Mouse (Mus musculus) liver, adult 2 months (tissue): Measurements from ENCODE around the gene Hlcs. TPM values are rescaled to one million over a fixed set of nuclear protein-coding genes. Genes with fewer than 3 reads are reported as not detected.

Source experiments
- DNase-seq: peaks from one replicate; pipeline ENCODE4 v3.0.0-alpha.2; 2011; ENCODE audit warnings: low read depth, low spot score; ENCODE audit errors: extremely low read depth
- H3K27ac ChIP-seq: fragments of 200-500 bp; replicated peaks from 2 replicates; pipeline ENCODE4 v1.5.1; 2012; ENCODE audit warnings: low read depth, mild to moderate bottlenecking, control low read depth, inconsistent platforms, low read length; ENCODE audit not compliant: insufficient read depth
- H3K27me3 ChIP-seq: fragments of 200-500 bp; 2 replicates; pipeline ENCODE4 v1.6.1; 2012; ENCODE audit warnings: mild to moderate bottlenecking, moderate library complexity, low read length, inconsistent platforms; ENCODE audit not compliant: control insufficient read depth, insufficient read depth
- H3K36me3 ChIP-seq: fragments of 200-500 bp; 2 replicates; pipeline ENCODE4 v1.6.1; 2012; ENCODE audit warnings: low read length, inconsistent platforms; ENCODE audit not compliant: control insufficient read depth, insufficient read depth
- H3K4me1 ChIP-seq: fragments of 200-500 bp; 2 replicates; pipeline ENCODE4 v1.6.1; 2011; ENCODE audit warnings: low read length; ENCODE audit not compliant: control insufficient read depth, insufficient read depth
- H3K4me3 ChIP-seq: fragments of 200-500 bp; 2 replicates; pipeline ENCODE4 v1.5.1; 2011; ENCODE audit warnings: low read depth, mild to moderate bottlenecking, control low read depth, low read length, moderate library complexity; ENCODE audit not compliant: insufficient read depth
- H3K79me2 ChIP-seq: fragments of 200-500 bp; 2 replicates; pipeline ENCODE4 v1.6.1; 2012; ENCODE audit warnings: inconsistent platforms, mild to moderate bottlenecking, low read length, moderate library complexity; ENCODE audit not compliant: control insufficient read depth, insufficient read depth
- H3K9ac ChIP-seq: fragments of 200-500 bp; 2 replicates; pipeline ENCODE4 v1.6.1; 2012; ENCODE audit warnings: low read depth, mild to moderate bottlenecking, control low read depth, inconsistent platforms, low read length
- CTCF ChIP-seq: fragments of 200-500 bp; IDR thresholded peaks from 2 replicates; pipeline ENCODE4 v1.5.1; 2011; ENCODE audit warnings: low read depth, low read length, control low read depth
- POLR2A ChIP-seq: fragments of 200-500 bp; IDR thresholded peaks from 2 replicates; pipeline ENCODE4 v1.6.1; 2011; ENCODE audit warnings: low read length, control low read depth; ENCODE audit not compliant: insufficient read depth; ENCODE audit errors: extremely low read depth
- WGBS: fragments of 180-500 bp; shearing (Covaris S2); methylation state at CpG from one replicate; pipeline ENCODE4 v1.1.7; 2018; 5-methylcytosine and 5-hydroxymethylcytosine counted together
- polyA plus RNA-seq: library from polyadenylated mRNA; depleted of rRNA; stranded (reverse); fragments of >200 nt; gene quantifications from 2 replicates; pipeline ENCODE4 v1.2.3, GENCODE M21; 2012
- total RNA-seq: library from RNA; depleted of rRNA; stranded (reverse); fragments of >200 nt; gene quantifications from 2 replicates; pipeline ENCODE4 v1.2.3, GENCODE M21; 2014

The Hlcs gene
- total and polyA plus RNA-seq, 2 experiments = 6.0 to 7.2 TPM

DNA sequence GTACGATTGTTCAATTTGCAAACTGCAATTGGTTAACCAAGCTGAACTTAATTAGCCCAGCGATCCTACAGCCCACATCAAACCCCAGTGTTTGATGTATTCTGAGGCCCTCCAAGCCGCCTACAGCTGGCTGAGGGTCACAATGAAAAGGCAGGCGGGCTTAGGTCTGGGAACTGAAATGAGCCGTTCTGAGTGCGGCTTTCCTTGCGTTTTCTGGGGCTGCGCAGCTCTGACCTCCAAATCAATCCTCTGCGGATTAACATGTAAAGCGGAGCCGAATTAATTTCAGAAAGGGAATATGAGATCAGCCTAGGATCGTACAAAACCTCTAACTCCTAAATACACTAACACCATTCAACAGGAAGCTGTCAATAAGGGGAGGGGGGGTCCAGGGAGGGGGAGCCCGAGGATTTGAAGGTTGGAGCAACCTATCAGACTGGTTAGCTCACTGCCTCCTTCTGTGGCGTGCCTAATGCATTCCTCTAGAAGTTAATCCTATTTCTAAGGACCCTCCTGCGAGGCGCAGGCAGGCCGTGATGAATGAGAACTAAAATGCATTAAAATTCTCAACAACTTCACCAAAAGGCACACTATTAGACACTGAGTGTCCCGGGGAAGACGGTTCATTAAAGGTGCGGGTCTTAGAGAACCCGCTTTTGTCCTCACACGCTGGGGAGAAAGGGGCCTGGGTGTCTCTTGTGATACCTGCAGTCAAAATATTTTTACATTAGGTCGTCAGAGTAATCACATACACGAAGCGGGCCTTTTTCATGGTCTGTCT lies 133.8 kb downstream of the Hlcs start:
- Histone ChIP-seq H3K27ac (no peak overlapping the region), H3K9ac (no peak overlapping the region), H3K79me2 (no peaks in the 10 kb centered on the region), H3K4me3 (no peak overlapping the region), H3K36me3 (no peaks in the 10 kb centered on the region), H3K4me1 (no peaks in the 10 kb centered on the region), H3K27me3 (no peaks in the 10 kb centered on the region)
- no peak for DNase-seq
- TF ChIP-seq POLR2A = no peak
- no peak for TF ChIP-seq CTCF
- 78% methylated on average over 25 of the region's 25 CpGs for WGBS

DNA sequence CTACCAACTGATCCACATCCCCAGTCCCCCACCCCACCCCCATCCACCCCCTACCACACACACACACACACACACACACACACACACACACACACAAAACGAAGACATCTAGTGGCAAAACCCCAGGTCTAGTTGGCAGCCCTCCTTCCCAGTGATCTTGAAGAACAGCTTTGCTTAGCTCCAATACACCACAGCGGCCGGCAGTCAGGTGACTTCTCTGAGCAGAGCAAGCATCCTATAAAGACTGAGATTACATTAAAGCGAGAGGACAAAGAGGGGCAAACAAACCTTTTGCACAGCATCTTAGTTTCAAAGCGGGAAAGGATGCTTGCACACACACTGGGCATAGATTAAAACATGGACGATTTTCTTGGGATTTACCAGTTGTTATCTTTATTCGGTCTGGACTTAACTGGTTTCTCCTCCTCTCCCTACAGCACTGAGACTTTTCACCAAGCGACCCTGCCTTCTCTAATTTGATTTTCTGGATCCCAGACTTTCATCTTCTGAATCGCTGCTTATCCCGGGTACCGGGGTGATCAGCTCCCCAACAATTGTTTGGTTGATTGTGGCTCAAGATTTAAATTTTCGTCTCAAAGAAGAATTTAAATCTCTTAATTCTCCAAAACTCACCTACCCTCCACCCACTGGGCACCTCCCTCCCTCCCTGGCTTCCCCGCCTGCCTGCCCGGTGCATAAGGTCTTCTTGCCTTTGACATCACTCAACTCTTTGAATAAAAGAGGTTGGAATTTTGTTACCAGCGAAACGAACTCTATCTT lies 134.7 kb downstream of the Hlcs start:
- DNase-seq = no peak
- H3K4me3 ChIP-seq = no peak overlapping the region
- no peak overlapping the region for H3K9ac ChIP-seq
- H3K27ac ChIP-seq = no peak overlapping the region
- TF ChIP-seq POLR2A (no peak), CTCF (no peak)
- H3K79me2 ChIP-seq = no peaks in the 10 kb centered on the region
- H3K4me1 ChIP-seq = no peaks in the 10 kb centered on the region
- H3K27me3 ChIP-seq = no peaks in the 10 kb centered on the region
- H3K36me3 ChIP-seq = no peaks in the 10 kb centered on the region
- 90% methylated on average over 16 of the region's 16 CpGs for WGBS

- H3K4me1 ChIP-seq = no peaks in the 10 kb centered on the region
- H3K27ac ChIP-seq = no peak overlapping the region
- WGBS = 87% methylated on average over 21 of the region's 21 CpGs
- TF ChIP-seq POLR2A = no peak
- no peak for TF ChIP-seq CTCF
- H3K27me3 ChIP-seq = no peaks in the 10 kb centered on the region
- no peaks in the 10 kb centered on the region for H3K36me3 ChIP-seq
- no peak overlapping the region for H3K4me3 ChIP-seq
- DNase-seq = no peak
- no peaks in the 10 kb centered on the region for H3K79me2 ChIP-seq
- H3K9ac ChIP-seq = no peak overlapping the region
Observed at GRCm38 (mm10) chr16:94176997-94177857, 136.1 kb downstream of the Hlcs start.

GRCm38 (mm10) chr16:94175366-94175986 lies 137.9 kb downstream of the Hlcs start:
- Histone ChIP-seq H3K4me1 (no peaks in the 10 kb centered on the region), H3K27ac (no peak overlapping the region), H3K27me3 (no peaks in the 10 kb centered on the region), H3K36me3 (no peaks in the 10 kb centered on the region), H3K9ac (no peak overlapping the region), H3K4me3 (no peak overlapping the region), H3K79me2 (no peaks in the 10 kb centered on the region)
- 92% methylated on average over 7 of the region's 7 CpGs for WGBS
- DNase-seq = no peak
- no peak for TF ChIP-seq CTCF
- TF ChIP-seq POLR2A = no peak

GRCm38 (mm10) chr16:94173361-94173760 lies 140.0 kb downstream of the Hlcs start:
- TF ChIP-seq CTCF = no peak
- no peak for TF ChIP-seq POLR2A
- H3K27ac ChIP-seq = no peak overlapping the region
- H3K36me3 ChIP-seq = no peaks in the 10 kb centered on the region
- no peak overlapping the region for H3K4me3 ChIP-seq
- no peaks in the 10 kb centered on the region for H3K27me3 ChIP-seq
- H3K9ac ChIP-seq = no peak overlapping the region
- H3K79me2 ChIP-seq = no peaks in the 10 kb centered on the region
- 80% methylated on average over 1 of the region's 1 CpGs for WGBS
- H3K4me1 ChIP-seq = no peaks in the 10 kb centered on the region
- DNase-seq = no peak
